Mouse (Mus musculus): ENCODE measurements around the gene 4930402H24Rik. TPM values are rescaled to one million over a fixed set of nuclear protein-coding genes. Genes with fewer than 3 reads are reported as not detected.

The 4930402H24Rik gene
- total and polyA plus RNA-seq, 3 experiments: 6.1 to 6.2 TPM; not detected in 1

DNA sequence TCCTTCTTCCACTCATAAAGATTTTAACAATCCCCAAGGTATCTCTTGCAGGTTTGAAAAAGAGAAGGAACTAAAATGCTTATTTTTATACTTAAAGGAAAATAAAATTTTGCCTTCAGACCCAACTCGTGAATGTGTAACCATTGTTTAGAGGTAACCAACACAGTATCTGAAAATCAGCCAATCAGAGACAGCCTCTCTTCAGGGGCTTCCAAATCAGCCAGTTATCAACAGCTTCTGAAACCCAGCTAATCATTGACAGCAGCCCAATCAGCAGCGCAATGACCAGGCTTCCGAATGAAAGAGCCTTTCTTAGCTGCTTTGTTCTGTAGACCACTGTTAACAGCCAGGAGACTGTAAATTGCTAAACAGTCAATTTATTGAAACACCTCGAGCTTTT lies 65.4 kb downstream of the 4930402H24Rik start:
- H3K27ac ChIP-seq (ENCODE audit: control insufficient read depth, low read depth, low read length): no peak overlapping the region
- peaks cover 0 to 7% of the 10 kb centered on the region in 2 experiments; a peak in 2 of 4 replicates for H3K36me3 ChIP-seq (ENCODE audit: control insufficient read depth in 1 of 2, insufficient read depth in 2 of 2, low read length in 2 of 2)
- peak overlapping the region in 1 of 2 experiments; percentile 100; a peak in 1 of 4 replicates for H3K4me3 ChIP-seq (ENCODE audit: control insufficient read depth in 1 of 2, insufficient read depth in 1 of 2, low read depth in 2 of 2, low read length in 2 of 2)
- no peak overlapping the region for H3K9ac ChIP-seq (ENCODE audit: control insufficient read depth, low read depth, low read length, poor library complexity, severe bottlenecking)
- no peak for TF ChIP-seq KAT2A (conservative IDR thresholded peaks at IDR 0.05; ENCODE audit: low read depth, low read length)
- TF ChIP-seq ZC3H11A (IDR thresholded peaks at IDR 0.05; ENCODE audit: low read depth, low read length): no peak
- no peak for TF ChIP-seq ZKSCAN1 (IDR thresholded peaks at IDR 0.05; ENCODE audit: low read depth, low read length)
- TF ChIP-seq ZMIZ1 (IDR thresholded peaks at IDR 0.05; ENCODE audit: low read depth, low read length): no peak
- TF ChIP-seq GABPA (IDR thresholded peaks at IDR 0.05; ENCODE audit: low read depth, low read length): peak; percentile 55; the same call in 1 of the 2 replicates
- TF ChIP-seq GATA1 (IDR thresholded peaks at IDR 0.05; ENCODE audit: low read depth, low read length): peak; percentile 47; the same call in 1 of the 2 replicates
- H3K27me3 ChIP-seq (ENCODE audit: control insufficient read depth in 1 of 2, insufficient read depth in 2 of 2, low read length in 2 of 2): peaks cover 0 to 1% of the 10 kb centered on the region in 2 experiments; a peak in 2 of 4 replicates
- H3K9me3 ChIP-seq (replicated peaks; ENCODE audit: insufficient read depth, low read length): no peaks in the 10 kb centered on the region
- peaks cover 2 to 4% of the 10 kb centered on the region in 2 experiments; a peak in 2 of 4 replicates for H3K4me1 ChIP-seq (ENCODE audit: control insufficient read depth in 1 of 2, insufficient read depth in 2 of 2, low read length in 2 of 2)
- peaks cover 7% of the 10 kb centered on the region for H3K79me2 ChIP-seq (ENCODE audit: control insufficient read depth, insufficient read depth, low read length, poor library complexity)
- peak; percentile 84 for DNase-seq (ENCODE audit: low read depth, low spot score)

DNA sequence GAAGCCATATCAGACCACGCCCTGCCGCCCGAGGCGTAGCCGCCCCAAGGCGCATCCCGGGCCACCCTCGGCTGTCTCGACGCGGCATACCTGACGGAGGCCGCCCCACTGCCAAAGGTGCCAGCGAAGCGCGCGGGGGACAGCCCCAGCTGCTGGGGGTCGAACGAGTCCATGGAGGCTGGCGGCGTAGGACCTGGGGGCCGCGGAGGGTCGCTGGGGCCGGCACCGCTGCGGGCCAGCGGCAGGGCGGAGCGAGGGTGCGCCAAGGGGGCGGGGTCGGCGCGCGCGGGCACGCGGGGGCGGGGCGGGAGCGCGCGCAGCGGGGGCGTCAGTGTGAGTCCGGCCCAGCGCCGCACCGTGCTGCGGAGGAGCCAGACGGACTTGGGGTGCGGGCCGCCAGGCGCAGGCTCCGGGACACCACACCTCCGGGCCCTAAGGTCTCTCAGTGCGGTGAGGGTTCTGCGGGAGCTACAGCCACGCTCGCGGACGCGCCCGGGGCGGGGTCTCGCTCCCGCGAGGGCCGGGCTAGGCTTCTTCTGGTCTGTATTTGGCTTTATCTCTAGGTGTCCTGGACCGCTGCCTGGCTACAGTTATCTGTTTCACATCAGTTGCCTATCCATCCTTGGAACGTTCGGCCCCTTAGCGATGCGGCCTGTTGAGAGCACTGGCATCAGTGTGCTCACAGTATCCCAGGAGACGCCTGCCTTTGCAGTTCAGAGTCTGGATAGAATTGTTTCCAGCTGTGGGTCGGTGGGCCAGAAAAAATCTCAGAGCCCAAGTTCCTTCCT lies 66.1 kb downstream of the 4930402H24Rik start:
- 0 out of 2 replicates have a peak, but pooled peaks have one; percentile 16 for TF ChIP-seq E2F4 (IDR thresholded peaks at IDR 0.05; ENCODE audit: borderline replicate concordance, low read depth, low read length)
- TF ChIP-seq USF1 (IDR thresholded peaks at IDR 0.05; ENCODE audit: low read depth, low read length): 0 out of 2 replicates have a peak, but pooled peaks have one; percentile 26
- 0 out of 2 replicates have a peak, but pooled peaks have one; percentile 70 for TF ChIP-seq ZMIZ1 (IDR thresholded peaks at IDR 0.05; ENCODE audit: low read depth, low read length)
- 0 out of 2 replicates have a peak, but pooled peaks have one; percentile 6 for TF ChIP-seq UBTF (IDR thresholded peaks at IDR 0.05; ENCODE audit: borderline replicate concordance, insufficient read depth, low read depth, low read length)
- TF ChIP-seq ELF1 (IDR thresholded peaks at IDR 0.05; ENCODE audit: low read depth, low read length): 0 out of 2 replicates have a peak, but pooled peaks have one; percentile 34
- no peak for TF ChIP-seq SIN3A (IDR thresholded peaks at IDR 0.05; ENCODE audit: low read length)
- TF ChIP-seq CTCF (IDR thresholded peaks at IDR 0.05 in 2 of 3, conservative IDR thresholded peaks at IDR 0.05 in 1 of 3; ENCODE audit: control insufficient read depth in 1 of 3, insufficient read depth in 1 of 3, low read depth in 2 of 3, low read length in 3 of 3, poor library complexity in 1 of 3, severe bottlenecking in 1 of 3): 0 out of 6 replicates have a peak, but pooled peaks of 1 of the 3 experiments have one; percentile 0
- TF ChIP-seq EP300 (IDR thresholded peaks at IDR 0.05; ENCODE audit: low read depth in 1 of 2, low read length in 2 of 2): peak; percentile 34 to 56; a peak in 3 of 4 replicates
- TF ChIP-seq KAT2A (conservative IDR thresholded peaks at IDR 0.05; ENCODE audit: low read depth, low read length): no peak
- TF ChIP-seq ETS1 (IDR thresholded peaks at IDR 0.05; ENCODE audit: low read depth, low read length): peak; percentile 36; the same call in 1 of the 2 replicates
- TF ChIP-seq MYC (IDR thresholded peaks at IDR 0.05; ENCODE audit: low read depth, low read length): no peak
- peak; percentile 54 for TF ChIP-seq TCF12 (IDR thresholded peaks at IDR 0.05; ENCODE audit: low read depth, low read length)
- TF ChIP-seq RCOR1 (IDR thresholded peaks at IDR 0.05; ENCODE audit: low read depth, low read length): peak; percentile 60
- no peak for TF ChIP-seq MAX (IDR thresholded peaks at IDR 0.05; ENCODE audit: low read length)
- peak; percentile 60; the same call in 1 of the 2 replicates for TF ChIP-seq NELFE (IDR thresholded peaks at IDR 0.05; ENCODE audit: low read depth, low read length)
- peak; percentile 71; the same call in 1 of the 2 replicates for TF ChIP-seq GATA1 (IDR thresholded peaks at IDR 0.05; ENCODE audit: low read depth, low read length)
- peak; percentile 53 to 88; a peak in 3 of 4 replicates for TF ChIP-seq POLR2A (IDR thresholded peaks at IDR 0.05; ENCODE audit: control insufficient read depth in 1 of 2, insufficient read depth in 1 of 2, low read depth in 1 of 2, low read length in 2 of 2, poor library complexity in 1 of 2)
- TF ChIP-seq HCFC1 (IDR thresholded peaks at IDR 0.05; ENCODE audit: low read depth, low read length): 0 out of 2 replicates have a peak, but pooled peaks have one; percentile 13
- Histone ChIP-seq H3K4me3 (ENCODE audit: control insufficient read depth in 1 of 2, insufficient read depth in 1 of 2, low read depth in 2 of 2, low read length in 2 of 2) (peak overlapping the region; percentile 90 to 100), H3K79me2 (ENCODE audit: control insufficient read depth, insufficient read depth, low read length, poor library complexity) (peaks cover 7% of the 10 kb centered on the region), H3K9me3 (replicated peaks; ENCODE audit: insufficient read depth, low read length) (no peaks in the 10 kb centered on the region), H3K36me3 (ENCODE audit: control insufficient read depth in 1 of 2, insufficient read depth in 2 of 2, low read length in 2 of 2) (peaks cover 0 to 7% of the 10 kb centered on the region in 2 experiments; a peak in 2 of 4 replicates), H3K4me1 (ENCODE audit: control insufficient read depth in 1 of 2, insufficient read depth in 2 of 2, low read length in 2 of 2) (peaks cover 2 to 4% of the 10 kb centered on the region in 2 experiments; a peak in 2 of 4 replicates), H3K27me3 (ENCODE audit: control insufficient read depth in 1 of 2, insufficient read depth in 2 of 2, low read length in 2 of 2) (peaks cover 0 to 1% of the 10 kb centered on the region in 2 experiments; a peak in 2 of 4 replicates), H3K27ac (ENCODE audit: control insufficient read depth, low read depth, low read length) (peak overlapping the region; percentile 79), H3K9ac (ENCODE audit: control insufficient read depth, low read depth, low read length, poor library complexity, severe bottlenecking) (peak overlapping the region; percentile 86)
- DNase-seq (ENCODE audit: low read depth, low spot score): peak; percentile 88
